Mouse (Mus musculus): Measurements from ENCODE around the gene Slc2a3. TPM values are rescaled to one million over a fixed set of nuclear protein-coding genes. Genes with fewer than 3 reads are reported as not detected.

Gene Slc2a3
- polyA plus RNA-seq, 1 experiment from 2014 or later: 44.3 TPM

GRCm38 (mm10) chr6:122811280-122811652 is 9.8 kb upstream of the Slc2a3 start:
- no peaks in the 10 kb centered on the region for H3K36me3 ChIP-seq (ENCODE audit: control insufficient read depth, insufficient read depth, low read length)
- peaks cover 8% of the 10 kb centered on the region for H3K4me1 ChIP-seq (ENCODE audit: control insufficient read depth, insufficient read depth, low read length)
- 2% methylated on average over 38 of the region's 38 CpGs for WGBS
- peak overlapping the region; percentile 66 for H3K4me2 ChIP-seq (ENCODE audit: low read depth, low read length)
- peak; percentile 93 for ATAC-seq (ENCODE audit: low read depth)
- H3K9me3 ChIP-seq (ENCODE audit: control insufficient read depth, low read length): no peaks in the 10 kb centered on the region
- no peaks in the 10 kb centered on the region for H3K27me3 ChIP-seq (ENCODE audit: control insufficient read depth, insufficient read depth, low read length)
- peak overlapping the region; percentile 50 for H3K4me3 ChIP-seq (ENCODE audit: low read depth, low read length)
- H3K27ac ChIP-seq (ENCODE audit: low read depth, low read length): peak overlapping the region; percentile 95
- H3K9ac ChIP-seq (replicated peaks; ENCODE audit: low read depth, low read length): peak overlapping the region; percentile 60

DNA sequence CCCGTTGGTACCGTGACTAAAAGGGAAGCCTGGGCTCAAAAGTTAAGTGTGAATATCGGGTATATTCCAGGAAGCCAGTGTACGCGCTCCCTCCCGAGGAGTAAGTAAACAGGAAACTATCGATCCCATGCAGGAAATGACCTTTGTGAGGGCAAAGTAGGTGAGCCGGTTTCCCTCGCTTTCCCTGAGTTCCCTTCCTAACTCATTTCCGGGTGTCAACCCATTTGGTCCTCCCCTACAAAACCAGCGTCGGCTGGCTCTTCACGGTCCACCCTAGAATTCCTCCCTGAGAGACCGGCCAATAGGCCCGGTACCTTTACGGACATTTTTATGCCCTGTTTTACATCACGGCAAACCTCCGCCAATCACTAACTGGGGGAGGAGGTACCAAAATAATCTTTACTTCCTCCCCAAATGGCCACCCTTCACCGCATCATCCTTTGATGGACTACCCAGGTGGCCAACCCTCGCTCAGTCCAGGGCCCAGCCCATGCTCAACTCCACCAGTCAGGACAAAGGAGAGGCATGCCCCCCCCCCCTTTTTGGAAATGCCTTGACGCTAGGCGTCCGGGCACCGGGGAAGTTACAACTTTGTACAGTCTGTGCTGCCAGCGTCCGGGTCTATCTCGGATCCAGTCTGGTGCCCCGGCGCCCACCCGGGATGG is 9.3 kb upstream of the Slc2a3 start:
- under 1% methylated on average over 30 of the region's 30 CpGs for WGBS
- peak overlapping the region; percentile 66 for H3K4me2 ChIP-seq (ENCODE audit: low read depth, low read length)
- peak overlapping the region; percentile 50 for H3K4me3 ChIP-seq (ENCODE audit: low read depth, low read length)
- peaks cover 8% of the 10 kb centered on the region for H3K4me1 ChIP-seq (ENCODE audit: control insufficient read depth, insufficient read depth, low read length)
- peak; percentile 99 for ATAC-seq (ENCODE audit: low read depth)
- H3K9ac ChIP-seq (replicated peaks; ENCODE audit: low read depth, low read length): peak overlapping the region; percentile 60
- H3K9me3 ChIP-seq (ENCODE audit: control insufficient read depth, low read length): no peaks in the 10 kb centered on the region
- H3K27me3 ChIP-seq (ENCODE audit: control insufficient read depth, insufficient read depth, low read length): no peaks in the 10 kb centered on the region
- no peaks in the 10 kb centered on the region for H3K36me3 ChIP-seq (ENCODE audit: control insufficient read depth, insufficient read depth, low read length)
- H3K27ac ChIP-seq (ENCODE audit: low read depth, low read length): peak overlapping the region; percentile 95

- Histone ChIP-seq H3K36me3 (ENCODE audit: control insufficient read depth, insufficient read depth, low read length) (no peaks in the 10 kb centered on the region), H3K9me3 (ENCODE audit: control insufficient read depth, low read length) (no peaks in the 10 kb centered on the region), H3K27ac (ENCODE audit: low read depth, low read length) (peak overlapping the region; percentile 95), H3K27me3 (ENCODE audit: control insufficient read depth, insufficient read depth, low read length) (no peaks in the 10 kb centered on the region), H3K4me2 (ENCODE audit: low read depth, low read length) (peak overlapping the region; percentile 66), H3K4me1 (ENCODE audit: control insufficient read depth, insufficient read depth, low read length) (peaks cover 8% of the 10 kb centered on the region), H3K4me3 (ENCODE audit: low read depth, low read length) (peak overlapping the region; percentile 50), H3K9ac (replicated peaks; ENCODE audit: low read depth, low read length) (peak overlapping the region; percentile 12; the same call in 1 of the 2 replicates)
- WGBS: 2% methylated on average over 11 of the region's 11 CpGs
- no peak for ATAC-seq (ENCODE audit: low read depth)
Measured at GRCm38 (mm10) chr6:122810022-122810614, 8.7 kb upstream of the Slc2a3 start.

DNA sequence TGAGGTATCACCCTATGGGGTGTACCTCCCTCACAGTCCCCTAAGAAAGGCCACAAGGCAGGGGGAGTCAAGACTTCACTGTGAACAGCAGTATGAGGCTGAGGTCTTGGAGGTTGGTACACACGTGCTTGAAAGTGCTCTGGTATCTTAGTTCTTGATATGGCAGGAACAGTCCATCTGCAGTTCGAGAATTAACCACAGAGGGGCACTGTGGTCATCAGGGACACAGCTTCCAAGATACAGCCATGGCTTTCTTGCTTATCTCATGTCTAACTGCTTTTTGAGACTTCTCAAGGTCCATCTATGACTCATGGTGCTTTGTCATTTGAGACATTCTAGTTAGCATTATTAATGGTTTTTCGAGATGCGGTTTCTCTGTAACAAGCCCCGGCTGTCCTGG is 3.0 kb upstream of the Slc2a3 start:
- no peak overlapping the region for H3K4me2 ChIP-seq (ENCODE audit: low read depth, low read length)
- no peaks in the 10 kb centered on the region for H3K27me3 ChIP-seq (ENCODE audit: control insufficient read depth, insufficient read depth, low read length)
- H3K27ac ChIP-seq (ENCODE audit: low read depth, low read length): no peak overlapping the region
- no peaks in the 10 kb centered on the region for H3K4me1 ChIP-seq (ENCODE audit: control insufficient read depth, insufficient read depth, low read length)
- H3K9me3 ChIP-seq (ENCODE audit: control insufficient read depth, low read length): no peaks in the 10 kb centered on the region
- H3K4me3 ChIP-seq (ENCODE audit: low read depth, low read length): no peak overlapping the region
- no peaks in the 10 kb centered on the region for H3K36me3 ChIP-seq (ENCODE audit: control insufficient read depth, insufficient read depth, low read length)
- WGBS: 31% methylated on average over 5 of the region's 5 CpGs
- no peak overlapping the region for H3K9ac ChIP-seq (replicated peaks; ENCODE audit: low read depth, low read length)
- no peak for ATAC-seq (ENCODE audit: low read depth)

GRCm38 (mm10) chr6:122801801-122802514 is 518 bp upstream of the Slc2a3 start:
- H3K36me3 ChIP-seq (ENCODE audit: control insufficient read depth, insufficient read depth, low read length): no peaks in the 10 kb centered on the region
- peak overlapping the region; percentile 39; the same call in 1 of the 2 replicates for H3K27ac ChIP-seq (ENCODE audit: low read depth, low read length)
- H3K4me3 ChIP-seq (ENCODE audit: low read depth, low read length): peak overlapping the region; percentile 59
- no peaks in the 10 kb centered on the region for H3K27me3 ChIP-seq (ENCODE audit: control insufficient read depth, insufficient read depth, low read length)
- peak overlapping the region; percentile 74 for H3K9ac ChIP-seq (replicated peaks; ENCODE audit: low read depth, low read length)
- no peaks in the 10 kb centered on the region for H3K4me1 ChIP-seq (ENCODE audit: control insufficient read depth, insufficient read depth, low read length)
- no peaks in the 10 kb centered on the region for H3K9me3 ChIP-seq (ENCODE audit: control insufficient read depth, low read length)
- peak; percentile 80 for ATAC-seq (ENCODE audit: low read depth)
- 3% methylated on average over 34 of the region's 34 CpGs for WGBS
- peak overlapping the region; percentile 97 for H3K4me2 ChIP-seq (ENCODE audit: low read depth, low read length)

- Histone ChIP-seq H3K27me3 (ENCODE audit: control insufficient read depth, insufficient read depth, low read length) (no peaks in the 10 kb centered on the region), H3K9me3 (ENCODE audit: control insufficient read depth, low read length) (no peaks in the 10 kb centered on the region), H3K4me1 (ENCODE audit: control insufficient read depth, insufficient read depth, low read length) (no peaks in the 10 kb centered on the region), H3K36me3 (ENCODE audit: control insufficient read depth, insufficient read depth, low read length) (no peaks in the 10 kb centered on the region), H3K4me3 (ENCODE audit: low read depth, low read length) (peak overlapping the region; percentile 59), H3K4me2 (ENCODE audit: low read depth, low read length) (peak overlapping the region; percentile 97), H3K9ac (replicated peaks; ENCODE audit: low read depth, low read length) (peak overlapping the region; percentile 74; the same call in 1 of the 2 replicates), H3K27ac (ENCODE audit: low read depth, low read length) (no peak overlapping the region)
- ATAC-seq (ENCODE audit: low read depth): no peak; the same call in 1 of the 2 replicates
- WGBS: 46% methylated on average over 10 of the region's 10 CpGs
Measured at GRCm38 (mm10) chr6:122800640-122801300, 670 bp downstream of the Slc2a3 start.

DNA sequence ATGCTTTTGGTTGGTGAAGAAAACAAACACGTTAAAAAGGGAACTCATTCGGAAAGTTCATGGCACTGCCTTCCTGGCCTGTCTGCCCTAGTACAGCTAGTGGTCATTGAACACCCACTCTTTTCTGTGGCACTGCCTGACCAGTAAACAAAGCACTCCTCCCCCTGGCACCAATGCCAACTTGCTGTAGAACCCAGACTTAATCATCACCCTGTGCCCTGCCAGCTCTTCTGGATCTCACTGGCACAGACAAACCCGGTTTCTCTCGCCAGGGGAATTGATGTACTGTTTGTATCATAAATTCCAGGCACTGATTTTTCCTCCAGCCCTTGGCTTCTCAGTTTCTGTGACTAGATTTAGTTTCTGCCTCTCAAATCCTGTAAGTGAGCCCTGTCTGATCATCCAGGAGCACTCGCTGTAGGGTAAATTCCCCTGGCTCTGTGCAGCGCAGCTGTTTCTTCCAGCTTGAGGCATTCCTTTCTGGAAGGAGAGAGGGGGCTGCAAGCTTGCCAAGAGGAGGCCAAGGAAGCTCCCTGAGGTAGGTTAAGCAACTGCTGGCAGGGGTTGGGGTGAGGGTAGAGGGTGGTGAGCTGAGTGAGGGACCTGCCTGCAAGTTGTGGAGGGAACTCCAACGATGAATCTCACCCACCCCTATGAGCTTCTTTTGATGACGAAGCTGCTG is 6.0 kb downstream of the Slc2a3 start:
- Histone ChIP-seq H3K27me3 (ENCODE audit: control insufficient read depth, insufficient read depth, low read length) (no peaks in the 10 kb centered on the region), H3K4me3 (ENCODE audit: low read depth, low read length) (no peak overlapping the region), H3K27ac (ENCODE audit: low read depth, low read length) (no peak overlapping the region), H3K4me2 (ENCODE audit: low read depth, low read length) (no peak overlapping the region), H3K9ac (replicated peaks; ENCODE audit: low read depth, low read length) (no peak overlapping the region), H3K9me3 (ENCODE audit: control insufficient read depth, low read length) (no peaks in the 10 kb centered on the region), H3K36me3 (ENCODE audit: control insufficient read depth, insufficient read depth, low read length) (no peaks in the 10 kb centered on the region), H3K4me1 (ENCODE audit: control insufficient read depth, insufficient read depth, low read length) (no peaks in the 10 kb centered on the region)
- 82% methylated on average over 8 of the region's 8 CpGs for WGBS
- ATAC-seq (ENCODE audit: low read depth): no peak

DNA sequence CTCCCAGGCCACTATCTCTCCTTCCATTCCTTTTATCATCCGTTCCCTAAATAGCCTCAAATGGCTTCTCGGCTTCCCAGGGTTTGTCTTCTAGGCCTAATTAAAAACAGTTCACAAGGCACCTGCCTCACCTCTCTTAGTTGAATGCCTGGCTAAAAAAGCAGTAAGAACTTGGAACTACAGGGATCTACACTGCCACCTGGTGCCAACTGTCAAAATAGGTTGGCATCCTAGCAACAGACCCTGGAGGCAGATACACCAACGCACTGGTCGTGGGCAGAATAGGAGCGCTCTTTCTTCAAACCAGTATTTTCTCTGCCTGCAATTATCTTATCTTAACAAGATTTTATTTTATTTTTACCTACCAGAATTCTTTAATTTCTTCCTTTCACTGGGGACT is 15.2 kb downstream of the Slc2a3 start:
- ATAC-seq (ENCODE audit: low read depth): peak; percentile 71; the same call in 1 of the 2 replicates
- no peaks in the 10 kb centered on the region for H3K27me3 ChIP-seq (ENCODE audit: control insufficient read depth, insufficient read depth, low read length)
- H3K4me1 ChIP-seq (ENCODE audit: control insufficient read depth, insufficient read depth, low read length): no peaks in the 10 kb centered on the region
- no peak overlapping the region for H3K4me2 ChIP-seq (ENCODE audit: low read depth, low read length)
- no peak overlapping the region for H3K27ac ChIP-seq (ENCODE audit: low read depth, low read length)
- 31% methylated on average over 5 of the region's 5 CpGs for WGBS
- H3K36me3 ChIP-seq (ENCODE audit: control insufficient read depth, insufficient read depth, low read length): no peaks in the 10 kb centered on the region
- H3K9ac ChIP-seq (replicated peaks; ENCODE audit: low read depth, low read length): no peak overlapping the region
- no peak overlapping the region for H3K4me3 ChIP-seq (ENCODE audit: low read depth, low read length)
- no peaks in the 10 kb centered on the region for H3K9me3 ChIP-seq (ENCODE audit: control insufficient read depth, low read length)

Measured in neural tube, embryonic 14.5 days (tissue).